ENCODE assay signal across 9 mouse cellular contexts in the genomic region with DNA sequence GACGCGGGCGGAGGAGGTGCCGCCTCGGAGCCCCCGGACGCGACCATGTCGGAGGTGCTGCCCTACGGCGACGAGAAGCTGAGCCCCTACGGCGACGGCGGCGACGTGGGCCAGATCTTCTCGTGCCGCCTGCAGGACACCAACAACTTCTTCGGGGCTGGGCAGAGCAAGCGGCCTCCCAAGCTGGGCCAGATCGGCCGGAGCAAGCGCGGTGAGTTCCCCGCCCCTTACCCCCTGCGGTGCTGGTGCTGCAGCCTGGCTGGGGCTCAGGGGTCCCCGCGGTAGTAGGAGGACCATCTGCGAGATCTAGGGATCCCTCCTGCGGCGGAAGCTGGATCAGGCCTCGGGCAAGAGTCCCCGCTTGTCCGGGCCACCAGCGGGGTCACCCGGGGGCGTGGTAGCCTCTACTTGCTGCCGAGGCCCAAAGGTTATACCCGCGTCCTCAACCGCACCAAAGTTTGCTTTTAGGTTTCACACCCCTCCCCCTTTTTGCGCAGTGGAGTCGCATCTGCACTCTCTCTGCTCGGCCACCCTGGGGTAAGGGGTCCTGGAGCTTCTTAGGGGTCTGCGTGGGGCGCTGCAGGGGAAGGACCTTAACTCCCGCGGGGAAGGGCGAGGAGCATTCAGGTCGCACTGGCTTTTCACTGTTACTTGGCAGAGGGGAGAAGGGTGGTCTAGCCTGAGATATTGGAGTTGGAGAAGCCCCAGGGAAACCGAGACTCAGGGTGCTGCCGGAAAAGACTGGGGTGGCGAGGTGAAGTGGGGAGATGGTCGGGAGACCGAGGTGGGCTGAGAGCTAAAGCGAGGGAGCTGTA. TPM values are rescaled to one million over a fixed set of nuclear protein-coding genes. Genes with fewer than 3 reads are reported as not detected.
DNase-seq lines count a peak whose midpoint lies in the region; ATAC-seq lines count a peak whose summit lies in the region.
"Had no signal": no experiment of that assay in that cellular context is flagged by ENCODE, and none has a peak within 500 bp of the region (broad histone marks: within the 10 kb centered on the region; RNA-seq: fewer than 3 reads in every experiment).

No protein-coding gene starts in this region.

- H3K27ac ChIP-seq in embryonic facial prominence, embryonic 10.5 days (replicated peaks) = peak overlapping the region; percentile 87
- H3K27ac ChIP-seq in midbrain, embryonic 16.5 days (ENCODE audit: low read length) = peak overlapping the region; percentile 95

- peak; percentile 64 for DNase-seq in ES-CJ7 (ENCODE audit: low read depth, low spot score)
- peak; percentile 65 for DNase-seq in embryonic facial prominence, embryonic 10.5 days (ENCODE audit: low spot score)
- peak; percentile 45 to 52 for DNase-seq in heart, postnatal 14 days
- DNase-seq in kidney, postnatal 4 days = peak; percentile 74 to 83

- H3K4me3 ChIP-seq in erythroblast, embryonic 14.5 days (replicated peaks) = peak overlapping the region; percentile 59
- peak overlapping the region; percentile 89 for H3K4me3 ChIP-seq in embryonic facial prominence, embryonic 10.5 days
- H3K4me3 ChIP-seq in midbrain, embryonic 16.5 days (ENCODE audit: low read depth, low read length) = peak overlapping the region; percentile 95

- peak overlapping the region; percentile 92 for H3K9ac ChIP-seq in midbrain, embryonic 16.5 days (ENCODE audit: low read depth, low read length)

- no peaks in the 10 kb centered on the region for H3K36me3 ChIP-seq in erythroblast, embryonic 14.5 days (ENCODE audit: control insufficient read depth)
- H3K36me3 ChIP-seq in embryonic facial prominence, embryonic 10.5 days (replicated peaks) = no peaks in the 10 kb centered on the region
- no peaks in the 10 kb centered on the region for H3K36me3 ChIP-seq in midbrain, embryonic 16.5 days (ENCODE audit: control insufficient read depth, insufficient read depth, low read length)

- no peak for ATAC-seq in erythroblast, adult 5-6 weeks (replicated peaks; ENCODE audit: low FRiP score, poor library complexity, severe bottlenecking)
- peak; percentile 40; the same call in 1 of the 2 replicates for ATAC-seq in midbrain, embryonic 16.5 days
- no peak for ATAC-seq in megakaryocyte-erythroid progenitor cell, adult 5-6 weeks (replicated peaks; ENCODE audit: low FRiP score, low TSS enrichment, poor library complexity, severe bottlenecking)

- under 1% methylated on average over 58 of the region's 58 CpGs for WGBS in embryonic facial prominence, embryonic 10.5 days
- under 1% methylated on average over 52 of the region's 58 CpGs for WGBS in midbrain, embryonic 16.5 days

- no peaks in the 10 kb centered on the region; the same call in 1 of the 2 replicates for H3K9me3 ChIP-seq in erythroblast, embryonic 14.5 days (ENCODE audit: control insufficient read depth, low read length)
- no peaks in the 10 kb centered on the region for H3K9me3 ChIP-seq in embryonic facial prominence, embryonic 10.5 days
- H3K9me3 ChIP-seq in midbrain, embryonic 16.5 days (replicated peaks; ENCODE audit: control insufficient read depth, low read length, poor library complexity, severe bottlenecking) = no peaks in the 10 kb centered on the region

- H3K4me1 ChIP-seq in erythroblast, embryonic 14.5 days (ENCODE audit: control insufficient read depth) = no peaks in the 10 kb centered on the region; the same call in 1 of the 2 replicates
- peaks cover 54% of the 10 kb centered on the region for H3K4me1 ChIP-seq in embryonic facial prominence, embryonic 10.5 days
- H3K4me1 ChIP-seq in midbrain, embryonic 16.5 days (ENCODE audit: control insufficient read depth, insufficient read depth, low read length) = peaks cover 33% of the 10 kb centered on the region

- intact Hi-C loops in heart, postnatal 14 days (cut with DNase I) = no loop called here

- H3K27me3 ChIP-seq in erythroblast, embryonic 14.5 days (ENCODE audit: control insufficient read depth) = peaks cover 82% of the 10 kb centered on the region
- H3K27me3 ChIP-seq in embryonic facial prominence, embryonic 10.5 days (replicated peaks; ENCODE audit: low read depth, poor library complexity, severe bottlenecking) = peaks cover 98% of the 10 kb centered on the region
- H3K27me3 ChIP-seq in midbrain, embryonic 16.5 days (ENCODE audit: control insufficient read depth, insufficient read depth, low read depth, low read length) = no peaks in the 10 kb centered on the region

- H3K4me2 ChIP-seq in midbrain, embryonic 16.5 days (ENCODE audit: low read length) = peak overlapping the region; percentile 88

RNA-seq across cellular contexts. Expression of a gene that starts 1.2 kb away (rescaled TPM):
- 0.02 TPM in 2 replicates for polyA plus RNA-seq in erythroblast, embryonic 14.5 days (2012)
- total RNA-seq in erythroblast, adult 5-6 weeks (2015; ENCODE audit: low replicate concordance) = not detected in 2 replicates
- not detected in 2 replicates for total RNA-seq in erythroblast, adult 5-6 weeks (2017; ENCODE audit: low replicate concordance)
- polyA plus RNA-seq in embryonic facial prominence, embryonic 10.5 days (2016; fragmentation: Nextera tagmentation; extraction: Ambion mirVana) = 1.1 and 1.2 TPM in 2 replicates
- total RNA-seq in heart, postnatal 14 days (2021) = 1 to 10 TPM; 8.4 to 8.7 TPM
- 18.2 and 18.7 TPM in 2 replicates for polyA plus RNA-seq in midbrain, embryonic 16.5 days (2015; fragmentation: Nextera tagmentation; extraction: Ambion mirVana)
- not detected in 2 replicates for total RNA-seq in megakaryocyte-erythroid progenitor cell, adult 5-6 weeks (2014; fragmentation: Nextera tagmentation)
- total RNA-seq in megakaryocyte-erythroid progenitor cell, adult 5-6 weeks (2017) = 0.05 TPM in 1 of 2 replicates, not detected in the other

RNA-seq across cellular contexts. Expression of a gene that starts 20.9 kb away (rescaled TPM):
- 1.3 and 1.5 TPM in 2 replicates for polyA plus RNA-seq in erythroblast, embryonic 14.5 days (2012)
- 3.7 and 4.2 TPM in 2 replicates for total RNA-seq in erythroblast, adult 5-6 weeks (2015; ENCODE audit: low replicate concordance)
- total RNA-seq in erythroblast, adult 5-6 weeks (2017; ENCODE audit: low replicate concordance) = 2.0 and 3.8 TPM in 2 replicates
- 19.7 and 20.8 TPM in 2 replicates for polyA plus RNA-seq in embryonic facial prominence, embryonic 10.5 days (2016; fragmentation: Nextera tagmentation; extraction: Ambion mirVana)
- 10 to 100 TPM; 70.0 to 72.5 TPM for total RNA-seq in heart, postnatal 14 days (2021)
- 18.3 and 20.1 TPM in 2 replicates for polyA plus RNA-seq in midbrain, embryonic 16.5 days (2015; fragmentation: Nextera tagmentation; extraction: Ambion mirVana)
- 13.2 and 18.1 TPM in 2 replicates for total RNA-seq in megakaryocyte-erythroid progenitor cell, adult 5-6 weeks (2014; fragmentation: Nextera tagmentation)
- total RNA-seq in megakaryocyte-erythroid progenitor cell, adult 5-6 weeks (2017) = 3.2 and 10.2 TPM in 2 replicates

RNA-seq across cellular contexts. Expression of a gene that starts 59.0 kb away (rescaled TPM):
- polyA plus RNA-seq in erythroblast, embryonic 14.5 days (2012) = not detected in 2 replicates
- total RNA-seq in erythroblast, adult 5-6 weeks (2015; ENCODE audit: low replicate concordance) = not detected in 2 replicates
- not detected in 2 replicates for total RNA-seq in erythroblast, adult 5-6 weeks (2017; ENCODE audit: low replicate concordance)
- 0.13 TPM in 1 of 2 replicates, not detected in the other for polyA plus RNA-seq in embryonic facial prominence, embryonic 10.5 days (2016; fragmentation: Nextera tagmentation; extraction: Ambion mirVana)
- not detected for total RNA-seq in heart, postnatal 14 days (2021)
- 11.5 and 15.9 TPM in 2 replicates for polyA plus RNA-seq in midbrain, embryonic 16.5 days (2015; fragmentation: Nextera tagmentation; extraction: Ambion mirVana)
- not detected in 2 replicates for total RNA-seq in megakaryocyte-erythroid progenitor cell, adult 5-6 weeks (2014; fragmentation: Nextera tagmentation)
- total RNA-seq in megakaryocyte-erythroid progenitor cell, adult 5-6 weeks (2017) = not detected in 2 replicates
- total RNA-seq: gastrocnemius, postnatal 4 days had no signal

Comparison
In these comparisons a context has a peak if more than half of its experiments do, and no peak if none do; other contexts are left out.
1. RNA of a gene that starts 1.2 kb away (total RNA-seq): 8.4 to 8.7 TPM in heart, postnatal 14 days; 0.05 TPM in megakaryocyte-erythroid progenitor cell, adult 5-6 weeks and not detected in erythroblast, adult 5-6 weeks; every median in the first group is over 4 times any median in the second.
2. Peak in every context shown above with its lines, with median percentiles within 50 percentile points of each other: H3K4me3 ChIP-seq and DNase-seq.